Mouse (Mus musculus): ENCODE measurements around the gene Msx1. TPM values are rescaled to one million over a fixed set of nuclear protein-coding genes. Genes with fewer than 3 reads are reported as not detected.

Gene Msx1
- polyA plus RNA-seq, 1 experiment from 2014 or later = 0.89 TPM

DNA sequence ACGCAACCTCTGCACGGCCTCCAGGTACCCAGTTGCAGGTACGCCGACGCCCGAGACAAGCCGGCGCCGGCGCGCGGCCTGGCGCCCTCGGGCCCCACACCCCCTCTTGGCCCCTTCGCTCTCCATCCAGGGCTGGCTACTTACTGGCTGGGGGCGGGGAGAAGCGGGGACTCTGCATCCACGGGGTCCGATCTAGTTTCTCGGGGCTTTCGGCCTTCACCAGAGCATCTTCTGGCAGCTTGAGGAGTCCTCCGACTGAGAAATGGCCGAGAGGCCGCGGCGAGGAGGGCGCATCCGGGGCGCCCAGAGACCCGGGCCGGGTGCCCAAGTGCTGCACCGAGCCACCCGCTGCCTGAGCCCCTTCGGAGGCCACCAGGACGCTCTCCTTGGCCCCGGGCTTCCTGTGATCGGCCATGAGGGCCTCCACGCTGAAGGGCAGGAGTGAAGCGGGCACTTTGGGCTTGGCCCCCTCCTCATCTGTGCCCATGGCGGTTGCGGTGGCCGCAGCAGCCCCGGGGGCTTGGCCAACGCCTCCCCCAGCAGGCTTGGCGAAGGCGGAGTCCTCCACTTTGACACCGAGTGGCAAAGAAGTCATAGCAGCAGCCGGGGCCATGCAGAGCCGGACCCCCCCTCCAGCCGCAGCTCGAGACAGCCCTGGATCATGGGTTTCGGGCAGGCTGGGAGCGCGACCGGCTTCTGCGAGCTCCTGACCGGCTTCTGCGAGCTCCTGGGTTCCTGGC lies 492 bp downstream of the Msx1 start:
- peak overlapping the region; percentile 34; the same call in 1 of the 2 replicates for H3K9ac ChIP-seq (ENCODE audit: low read depth, low read length)
- 1% methylated on average over 58 of the region's 58 CpGs for WGBS
- peak overlapping the region; percentile 54 for H3K4me3 ChIP-seq (ENCODE audit: low read depth, low read length)
- H3K36me3 ChIP-seq (ENCODE audit: control insufficient read depth, insufficient read depth) = no peaks in the 10 kb centered on the region
- H3K4me1 ChIP-seq (replicated peaks; ENCODE audit: control insufficient read depth, insufficient read depth, low read length) = peaks cover 5% of the 10 kb centered on the region; the same call in 1 of the 2 replicates
- ATAC-seq = peak; percentile 44
- no peak for TF ChIP-seq CTCF (IDR thresholded peaks at IDR 0.05; ENCODE audit: low read depth)
- peaks cover 98% of the 10 kb centered on the region for H3K27me3 ChIP-seq (replicated peaks; ENCODE audit: control insufficient read depth, insufficient read depth, low read length)
- H3K9me3 ChIP-seq (ENCODE audit: control insufficient read depth) = no peaks in the 10 kb centered on the region
- no peak overlapping the region for H3K27ac ChIP-seq (ENCODE audit: low read depth, low read length)
- H3K4me2 ChIP-seq (replicated peaks; ENCODE audit: low read depth) = peak overlapping the region; percentile 87

DNA sequence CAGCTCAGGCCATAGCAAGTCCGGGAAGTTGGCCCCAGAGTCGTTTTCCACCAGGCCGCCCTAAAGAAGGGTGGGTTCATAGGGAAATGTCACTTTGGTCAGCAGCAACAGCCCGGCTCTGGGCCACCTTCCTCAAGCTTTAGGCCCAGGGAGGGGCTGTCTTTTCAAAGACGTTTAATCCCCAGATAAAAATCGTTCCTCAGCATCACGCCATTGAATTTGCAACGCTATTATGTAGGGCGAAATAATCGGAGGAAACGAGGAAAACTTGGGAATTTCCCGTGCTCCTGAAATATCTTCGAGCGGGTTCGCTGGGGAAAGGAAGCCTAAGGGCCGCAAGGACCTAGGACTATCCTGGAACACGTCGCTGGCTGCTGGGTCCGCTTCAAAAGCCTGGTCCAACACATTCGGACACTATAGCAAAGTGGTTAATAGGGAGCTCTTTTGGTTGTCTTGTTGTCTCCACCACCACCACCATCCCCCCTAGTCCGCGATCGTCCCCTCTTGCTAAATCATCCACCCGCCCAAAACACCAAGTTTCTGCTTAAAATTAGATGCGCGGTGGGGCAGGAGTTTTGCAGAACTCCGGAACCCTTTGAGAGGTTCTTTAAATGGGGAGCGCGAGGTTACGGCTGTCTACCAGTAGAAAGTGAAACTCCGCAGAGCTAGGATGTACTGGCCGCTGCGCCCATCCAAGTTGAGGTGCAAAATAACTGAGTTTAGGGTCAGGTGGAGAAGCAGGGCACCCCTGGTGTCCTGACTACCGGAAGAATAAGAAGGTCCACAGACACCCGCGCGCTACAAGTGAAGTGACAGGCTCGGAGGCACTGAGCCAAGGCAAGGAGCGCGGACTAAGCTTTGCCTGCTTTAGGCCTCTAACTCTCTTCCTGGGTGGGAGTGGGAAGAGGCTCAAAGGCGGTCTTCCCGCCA lies 1.3 kb downstream of the Msx1 start:
- peak overlapping the region; percentile 54 for H3K4me3 ChIP-seq (ENCODE audit: low read depth, low read length)
- H3K4me2 ChIP-seq (replicated peaks; ENCODE audit: low read depth) = peak overlapping the region; percentile 87
- H3K9me3 ChIP-seq (ENCODE audit: control insufficient read depth) = no peaks in the 10 kb centered on the region
- H3K4me1 ChIP-seq (replicated peaks; ENCODE audit: control insufficient read depth, insufficient read depth, low read length) = peaks cover 5% of the 10 kb centered on the region; the same call in 1 of the 2 replicates
- WGBS = 1% methylated on average over 42 of the region's 42 CpGs
- ATAC-seq = no peak
- H3K36me3 ChIP-seq (ENCODE audit: control insufficient read depth, insufficient read depth) = no peaks in the 10 kb centered on the region
- TF ChIP-seq CTCF (IDR thresholded peaks at IDR 0.05; ENCODE audit: low read depth) = no peak
- no peak overlapping the region for H3K9ac ChIP-seq (ENCODE audit: low read depth, low read length)
- no peak overlapping the region for H3K27ac ChIP-seq (ENCODE audit: low read depth, low read length)
- peaks cover 98% of the 10 kb centered on the region for H3K27me3 ChIP-seq (replicated peaks; ENCODE audit: control insufficient read depth, insufficient read depth, low read length)

DNA sequence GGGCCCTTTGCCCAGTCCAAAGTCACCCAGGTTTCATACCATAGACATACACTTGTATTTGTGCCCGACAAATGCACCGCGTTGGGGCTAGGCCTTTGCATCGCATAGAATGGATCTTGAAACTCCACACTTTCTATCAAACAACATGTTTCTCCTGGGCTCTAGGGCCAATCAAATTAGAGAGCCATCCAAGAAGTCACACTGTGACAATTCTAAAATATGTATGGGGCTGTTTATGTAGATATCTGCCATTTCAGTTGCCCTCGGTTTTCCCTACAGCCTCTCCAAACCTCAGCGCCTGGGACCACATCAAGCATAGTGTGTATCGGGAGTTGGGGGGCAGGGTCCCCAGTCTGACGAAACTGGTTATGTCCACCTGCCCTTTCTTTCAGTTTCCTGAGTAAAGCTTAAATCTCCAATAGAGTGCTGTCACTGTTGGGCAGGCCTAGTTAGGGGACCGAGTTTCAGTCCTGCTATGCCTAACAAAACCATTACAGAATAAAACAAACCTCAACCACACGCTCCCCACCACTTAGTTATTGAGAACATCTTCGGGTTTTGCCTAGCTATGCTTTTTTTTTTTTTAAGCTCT lies 2.2 kb downstream of the Msx1 start:
- Histone ChIP-seq H3K27me3 (replicated peaks; ENCODE audit: control insufficient read depth, insufficient read depth, low read length) (peaks cover 98% of the 10 kb centered on the region), H3K4me3 (ENCODE audit: low read depth, low read length) (no peak overlapping the region), H3K9me3 (ENCODE audit: control insufficient read depth) (no peaks in the 10 kb centered on the region), H3K4me2 (replicated peaks; ENCODE audit: low read depth) (peak overlapping the region; percentile 87; the same call in 1 of the 2 replicates), H3K36me3 (ENCODE audit: control insufficient read depth, insufficient read depth) (no peaks in the 10 kb centered on the region), H3K4me1 (replicated peaks; ENCODE audit: control insufficient read depth, insufficient read depth, low read length) (peaks cover 5% of the 10 kb centered on the region; the same call in 1 of the 2 replicates), H3K9ac (ENCODE audit: low read depth, low read length) (no peak overlapping the region), H3K27ac (ENCODE audit: low read depth, low read length) (no peak overlapping the region)
- whole genome bisulfite sequencing = 15% methylated on average over 11 of the region's 11 CpGs
- no peak for ATAC-seq
- no peak for TF ChIP-seq CTCF (IDR thresholded peaks at IDR 0.05; ENCODE audit: low read depth)

DNA sequence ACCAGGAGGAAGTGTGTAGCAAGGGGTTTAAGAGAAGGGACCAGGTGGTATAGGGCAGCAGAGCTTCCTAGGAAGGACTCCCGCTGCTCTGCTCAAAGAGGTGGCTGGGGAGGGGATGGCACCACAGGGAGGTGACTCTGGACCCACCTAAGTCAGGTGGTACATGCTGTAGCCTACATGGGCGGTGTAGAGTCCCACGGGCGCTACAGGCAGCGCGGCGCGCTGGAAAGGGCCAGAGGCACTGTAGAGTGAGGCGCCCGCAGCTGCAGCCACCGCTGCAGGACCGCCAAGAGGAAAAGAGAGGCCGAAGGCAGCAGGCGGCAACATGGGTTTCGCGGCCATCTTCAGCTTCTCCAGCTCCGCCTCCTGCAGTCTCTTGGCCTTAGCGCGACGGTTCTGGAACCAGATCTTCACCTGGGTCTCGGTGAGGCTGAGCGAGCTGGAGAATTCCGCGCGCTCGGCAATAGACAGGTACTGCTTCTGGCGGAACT lies 3.2 kb downstream of the Msx1 start:
- H3K9me3 ChIP-seq (ENCODE audit: control insufficient read depth) = no peaks in the 10 kb centered on the region
- H3K4me2 ChIP-seq (replicated peaks; ENCODE audit: low read depth) = no peak overlapping the region
- WGBS = 7% methylated on average over 26 of the region's 27 CpGs
- no peak for TF ChIP-seq CTCF (IDR thresholded peaks at IDR 0.05; ENCODE audit: low read depth)
- H3K4me3 ChIP-seq (ENCODE audit: low read depth, low read length) = no peak overlapping the region
- ATAC-seq = no peak
- H3K4me1 ChIP-seq (replicated peaks; ENCODE audit: control insufficient read depth, insufficient read depth, low read length) = peaks cover 5% of the 10 kb centered on the region; the same call in 1 of the 2 replicates
- H3K9ac ChIP-seq (ENCODE audit: low read depth, low read length) = no peak overlapping the region
- no peaks in the 10 kb centered on the region for H3K36me3 ChIP-seq (ENCODE audit: control insufficient read depth, insufficient read depth)
- H3K27me3 ChIP-seq (replicated peaks; ENCODE audit: control insufficient read depth, insufficient read depth, low read length) = peaks cover 98% of the 10 kb centered on the region
- no peak overlapping the region for H3K27ac ChIP-seq (ENCODE audit: low read depth, low read length)

DNA sequence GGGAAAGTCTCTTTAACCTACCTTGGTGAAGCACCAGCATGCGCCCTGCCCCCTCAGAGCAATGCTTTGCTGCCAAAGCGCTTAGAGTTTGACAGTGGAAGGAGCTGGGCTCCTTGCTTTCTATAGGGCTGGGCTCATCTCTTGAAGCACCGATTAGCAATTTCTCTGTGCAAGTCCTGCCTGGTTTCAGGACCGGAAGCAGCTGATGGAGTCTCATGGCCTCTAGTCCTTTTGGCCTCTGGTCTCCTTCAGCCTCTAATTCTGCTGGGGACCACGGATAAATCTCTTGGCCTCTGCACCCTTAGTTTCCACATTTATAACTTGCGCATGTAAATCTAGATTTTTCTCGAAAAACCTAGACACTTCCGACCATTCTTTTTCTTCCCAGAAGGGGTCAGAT lies 3.7 kb downstream of the Msx1 start:
- 45% methylated on average over 8 of the region's 8 CpGs for WGBS
- Histone ChIP-seq H3K27ac (ENCODE audit: low read depth, low read length) (no peak overlapping the region), H3K4me3 (ENCODE audit: low read depth, low read length) (no peak overlapping the region), H3K36me3 (ENCODE audit: control insufficient read depth, insufficient read depth) (no peaks in the 10 kb centered on the region), H3K4me2 (replicated peaks; ENCODE audit: low read depth) (no peak overlapping the region), H3K9me3 (ENCODE audit: control insufficient read depth) (no peaks in the 10 kb centered on the region), H3K9ac (ENCODE audit: low read depth, low read length) (no peak overlapping the region), H3K27me3 (replicated peaks; ENCODE audit: control insufficient read depth, insufficient read depth, low read length) (peaks cover 98% of the 10 kb centered on the region), H3K4me1 (replicated peaks; ENCODE audit: control insufficient read depth, insufficient read depth, low read length) (peaks cover 5% of the 10 kb centered on the region; the same call in 1 of the 2 replicates)
- no peak for ATAC-seq
- no peak for TF ChIP-seq CTCF (IDR thresholded peaks at IDR 0.05; ENCODE audit: low read depth)

Measured in intestine, postnatal 0 days (tissue).